Mouse (Mus musculus) lung, postnatal 36 days (tissue): ENCODE measurements around the gene Pwp2.

Experiments used
- DNase-seq: peaks from one replicate; pipeline ENCODE4 v3.0.0; 2022; ENCODE audit warnings: mixed read lengths

Gene Pwp2

DNA sequence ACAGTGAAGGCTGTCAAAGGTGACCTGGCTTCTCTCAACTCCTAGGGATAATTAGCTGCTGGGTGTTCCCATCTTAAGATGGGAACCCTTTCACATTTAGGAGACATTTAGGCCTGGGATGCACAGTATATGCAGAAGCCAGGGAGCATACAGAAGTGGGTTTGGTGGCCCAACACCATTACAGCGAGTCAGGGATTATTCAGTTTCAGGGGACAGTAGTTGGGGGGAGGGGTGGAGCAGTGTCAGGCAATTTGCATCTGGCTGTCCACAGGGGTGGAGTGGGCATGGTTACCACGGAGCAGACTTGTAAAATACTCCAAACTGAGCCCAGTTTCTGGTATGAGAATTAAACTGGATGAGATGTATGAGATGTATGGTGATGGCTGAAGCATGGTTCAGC, 14.5 kb downstream of the Pwp2 start:
- DNase-seq, result no peak

- DNase-seq, result peak; percentile 100
Observed at GRCm38 (mm10) chr10:78169281-78170042, 15.5 kb downstream of the Pwp2 start, which contains the start of gene D10Jhu81e. TSS of gene D10Jhu81e (minus strand) at chr10:78169782.

- DNase-seq, result no peak
Observed at GRCm38 (mm10) chr10:78168792-78169191, 16.2 kb downstream of the Pwp2 start.

GRCm38 (mm10) chr10:78167775-78168174, 17.2 kb downstream of the Pwp2 start:
- no peak for DNase-seq

DNA sequence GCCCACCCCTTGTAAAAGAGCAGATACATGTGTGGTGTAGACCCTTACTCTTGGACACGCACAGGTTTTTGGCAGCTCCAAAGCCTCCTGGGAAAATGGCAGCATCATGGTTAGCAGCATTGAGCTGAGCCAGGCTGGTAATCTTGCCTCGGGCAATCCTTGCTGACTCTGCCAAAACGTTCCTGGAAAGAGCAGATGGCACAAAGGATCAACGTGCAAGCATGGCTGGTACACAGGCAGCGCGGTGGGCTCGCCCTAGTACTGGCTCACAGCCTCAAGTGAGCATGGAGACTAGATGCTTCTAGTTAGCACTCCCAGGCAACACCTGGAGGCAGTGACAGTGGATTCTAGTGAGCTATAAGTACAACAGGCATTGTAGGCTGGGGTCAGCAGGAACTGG, 17.6 kb downstream of the Pwp2 start:
- DNase-seq, result no peak

- no peak for DNase-seq
Observed at GRCm38 (mm10) chr10:78165256-78166005, 19.5 kb downstream of the Pwp2 start.

- no peak for DNase-seq
Observed at GRCm38 (mm10) chr10:78164786-78165185, 20.2 kb downstream of the Pwp2 start.

DNA sequence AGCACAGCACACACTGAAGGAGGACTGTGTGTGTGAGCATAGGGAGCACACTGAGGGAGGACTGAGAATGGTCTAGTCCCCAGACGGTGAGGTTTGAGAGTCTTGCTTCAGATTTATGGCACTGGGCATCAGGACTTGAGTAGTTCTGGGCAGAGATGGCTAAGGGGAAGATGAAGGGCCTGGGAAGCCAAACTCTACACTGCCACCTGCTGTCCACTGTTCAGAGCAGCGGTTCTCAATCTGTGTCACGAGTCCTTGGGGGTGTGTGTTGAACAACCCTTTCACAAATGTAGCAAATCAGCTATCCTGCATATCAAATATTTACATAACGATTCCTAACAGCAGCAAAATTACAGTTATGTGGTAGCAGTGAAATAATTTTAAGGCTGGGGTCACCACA, 21.0 kb downstream of the Pwp2 start:
- peak; percentile 83 for DNase-seq

GRCm38 (mm10) chr10:78163241-78163640, 21.7 kb downstream of the Pwp2 start:
- no peak for DNase-seq

GRCm38 (mm10) chr10:78162646-78163045, 22.3 kb downstream of the Pwp2 start:
- no peak for DNase-seq

DNA sequence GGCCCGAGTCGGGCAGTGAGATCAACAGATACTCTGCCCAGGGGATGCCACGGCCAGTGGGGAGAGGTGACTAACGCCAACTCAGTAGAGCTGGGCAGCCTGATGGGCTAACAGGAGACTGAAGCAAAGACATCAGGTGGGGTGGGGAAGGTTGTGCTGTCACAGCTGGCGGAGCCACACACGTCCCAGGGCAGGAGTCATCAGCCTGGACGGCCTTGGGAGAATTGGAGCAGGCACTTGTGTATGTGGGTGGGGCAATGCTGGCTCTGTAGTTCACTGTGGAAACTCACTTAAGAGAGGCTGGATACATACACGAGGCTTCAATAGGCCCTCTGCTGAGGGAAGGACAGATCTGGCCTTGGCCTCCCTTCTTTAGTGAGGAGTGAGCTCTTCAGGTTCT, 23.9 kb downstream of the Pwp2 start:
- DNase-seq, result peak; percentile 42

DNA sequence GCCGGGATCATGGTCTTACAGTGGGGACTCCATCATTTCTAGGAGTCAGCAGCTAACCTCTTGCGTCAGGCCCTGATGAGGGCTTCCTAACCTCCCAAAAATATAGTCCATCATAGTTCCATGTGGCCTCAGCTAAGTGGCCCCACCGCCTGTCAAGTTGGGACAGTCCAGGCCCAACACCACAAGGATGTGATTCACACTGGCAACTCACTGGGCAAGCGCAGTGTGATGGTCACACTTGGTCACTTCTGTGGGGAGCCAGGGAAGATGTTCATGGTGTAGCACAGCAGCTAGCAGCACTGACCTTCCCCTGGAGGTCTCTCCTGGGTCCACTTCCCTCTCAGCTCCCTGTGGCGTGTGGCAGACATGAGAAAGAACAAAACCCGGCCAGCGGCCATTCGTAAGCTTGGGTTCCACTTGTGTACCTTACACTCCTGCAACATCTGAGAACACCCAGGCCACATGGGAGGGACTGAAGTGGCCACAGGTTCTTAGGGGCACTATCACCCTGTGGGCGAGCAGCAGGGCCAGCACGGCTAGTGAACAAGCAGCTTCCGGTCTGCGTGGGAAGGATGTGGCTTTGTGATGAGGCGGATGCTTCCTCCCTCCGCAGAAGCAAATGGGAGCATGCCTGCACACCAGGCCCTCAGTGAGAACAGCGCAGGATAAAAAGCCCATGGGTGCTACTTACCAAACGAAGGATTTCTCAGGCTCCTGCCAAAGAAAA, 24.4 kb downstream of the Pwp2 start:
- peak; percentile 56 for DNase-seq

DNA sequence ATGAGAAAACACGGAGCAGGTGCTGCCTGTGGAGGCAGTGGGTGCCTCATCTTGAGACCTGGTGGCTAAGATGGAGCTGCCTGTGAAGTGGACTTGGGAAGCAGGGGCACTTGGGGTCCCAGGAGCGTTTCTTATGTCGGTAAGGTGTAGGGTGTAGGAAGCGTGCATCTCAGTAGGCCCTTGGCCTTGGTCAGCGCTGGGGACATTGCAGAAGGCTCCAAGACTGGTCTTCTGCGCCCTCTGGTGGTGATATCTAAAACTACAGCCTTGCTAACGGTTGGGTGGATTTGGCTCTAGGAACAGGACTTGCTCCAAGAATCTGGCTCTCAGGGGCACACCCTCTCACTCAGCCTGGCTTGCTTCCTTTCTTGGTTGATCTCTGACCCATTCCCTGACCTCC, 25.0 kb downstream of the Pwp2 start:
- peak; percentile 95 for DNase-seq

DNA sequence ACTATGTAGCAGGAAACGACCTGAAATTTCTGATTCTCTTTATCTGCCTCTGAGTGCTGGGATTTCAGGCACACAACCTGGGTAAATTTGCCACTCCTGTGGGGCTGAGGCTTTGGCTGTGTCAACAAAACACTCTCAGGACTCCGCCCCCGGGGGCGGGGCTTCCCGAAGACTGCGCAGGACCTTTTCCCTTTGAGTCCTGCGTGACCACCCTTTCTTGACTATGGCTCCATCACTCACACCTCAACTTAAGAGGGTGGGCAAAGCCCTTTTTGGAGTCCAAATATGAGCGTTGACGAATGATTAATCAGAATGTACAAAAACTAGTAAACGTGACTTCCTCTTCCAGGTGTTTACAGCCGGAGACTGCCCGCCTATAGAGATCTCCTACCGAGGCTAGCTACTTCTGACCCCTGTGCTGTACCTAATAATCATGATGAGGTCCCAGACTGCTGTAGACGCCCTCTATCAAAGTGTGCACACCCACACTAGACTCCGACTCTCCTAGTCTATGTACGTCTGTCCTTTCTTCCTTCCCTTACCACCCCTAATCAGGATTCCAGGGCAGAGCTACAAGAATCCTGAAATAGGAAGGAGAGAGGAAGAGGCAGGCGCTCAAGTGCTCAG, 25.6 kb downstream of the Pwp2 start:
- DNase-seq, result peak; percentile 92

- peak; percentile 48 for DNase-seq
Observed at GRCm38 (mm10) chr10:78158041-78158440, 26.9 kb downstream of the Pwp2 start.

GRCm38 (mm10) chr10:78156926-78157325, 28.0 kb downstream of the Pwp2 start:
- no peak for DNase-seq

DNA sequence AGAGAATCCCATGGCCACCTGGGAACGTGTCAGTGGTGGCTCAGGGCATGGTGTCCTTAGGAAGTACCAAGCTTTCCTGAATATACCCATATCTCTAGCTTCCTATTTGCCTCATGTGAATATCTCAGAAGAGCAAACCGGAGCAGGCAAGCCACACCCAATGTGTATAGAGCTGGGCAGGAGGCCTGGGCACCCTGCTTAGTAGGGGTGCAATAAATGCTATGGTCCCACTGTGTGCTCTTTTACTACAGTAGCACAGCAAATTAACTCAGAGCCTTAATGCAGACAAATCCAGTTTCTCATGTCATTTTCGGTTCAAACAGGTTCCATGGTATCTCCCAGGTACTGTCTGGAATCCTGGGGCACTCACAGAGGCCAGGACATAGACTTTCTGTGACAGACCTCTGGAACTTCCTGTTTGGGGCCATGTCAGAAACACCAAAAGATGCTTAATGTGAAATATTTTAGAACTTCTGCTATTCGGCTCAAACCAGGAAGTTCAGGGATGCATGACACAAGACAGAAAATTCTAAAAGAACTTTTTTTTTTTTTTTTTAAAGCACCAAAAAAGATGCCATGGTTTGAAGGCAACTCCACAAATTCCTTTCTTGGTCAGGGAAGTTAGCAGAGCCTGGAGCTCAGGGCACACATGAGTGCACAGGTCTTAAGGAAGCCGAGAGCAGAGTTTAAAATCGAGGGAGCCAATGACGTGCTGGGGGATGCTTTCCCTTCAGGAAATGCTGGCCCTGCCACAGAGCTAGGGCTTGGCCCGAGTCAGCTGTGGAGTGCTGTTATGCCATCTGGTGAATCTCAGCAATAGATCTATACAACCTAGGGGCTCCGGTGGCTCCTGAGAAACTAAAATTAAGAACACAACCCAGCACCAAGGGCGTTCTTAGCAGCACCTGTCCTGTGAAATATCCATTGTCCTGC, 35.8 kb downstream of the Pwp2 start:
- no peak for DNase-seq

DNA sequence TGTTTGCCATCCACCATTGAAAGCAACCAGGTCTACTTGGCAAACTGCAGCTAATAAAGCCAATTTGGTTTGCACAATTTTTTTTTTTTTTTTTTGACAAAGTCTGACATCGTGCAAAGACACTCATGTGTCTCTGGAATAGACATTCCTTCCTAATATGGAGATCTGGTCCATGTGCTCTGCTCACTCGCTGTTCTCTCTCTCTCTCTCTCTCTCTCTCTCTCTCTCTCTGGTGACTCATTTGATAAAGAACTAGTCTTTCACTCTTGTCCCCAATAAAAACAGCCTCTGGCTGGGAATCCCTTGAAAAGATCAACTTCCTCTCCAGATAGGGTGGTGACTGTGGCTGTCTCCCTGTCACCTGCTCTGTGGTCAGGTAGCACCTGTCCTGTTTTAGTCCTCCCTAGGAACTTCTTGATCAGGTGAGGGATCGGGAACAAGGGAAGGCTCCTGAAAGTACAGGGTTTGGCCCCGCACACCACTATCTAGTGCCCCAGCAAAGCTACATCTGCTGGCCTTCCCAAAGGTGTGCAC, 37.0 kb downstream of the Pwp2 start:
- DNase-seq, result no peak

- DNase-seq, result peak; percentile 41
Observed at GRCm38 (mm10) chr10:78143727-78144505, 41.0 kb downstream of the Pwp2 start.

- DNase-seq, result no peak
Observed at GRCm38 (mm10) chr10:78140843-78141242, 44.1 kb downstream of the Pwp2 start.

DNA sequence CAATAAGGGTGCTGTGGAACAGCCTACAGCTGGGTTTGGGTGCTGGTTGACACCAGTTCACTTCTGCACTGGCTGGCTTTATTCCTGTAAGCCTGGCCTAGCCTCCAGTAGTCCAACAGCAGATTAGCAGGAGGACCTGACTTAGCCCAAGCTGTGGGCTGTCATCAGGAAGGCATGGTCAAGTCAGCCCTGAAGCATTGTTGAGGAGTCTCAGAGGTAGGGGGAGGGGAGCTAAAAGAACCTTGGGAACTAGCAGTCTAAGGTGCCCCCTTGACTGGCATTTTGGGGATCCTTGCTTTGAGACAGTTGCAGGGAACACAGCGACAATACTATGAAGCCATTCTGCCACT, 44.7 kb downstream of the Pwp2 start:
- no peak for DNase-seq
